Mouse (Mus musculus) midbrain, embryonic 14.5 days (tissue): Measurements from ENCODE around the gene Hnf1b. TPM values are rescaled to one million over a fixed set of nuclear protein-coding genes. Genes with fewer than 3 reads are reported as not detected.

ENCODE experiments used
- ATAC-seq: fragments of 200-750 bp; cut with Nextera tagmentation; 2 replicates; pipeline ENCODE4 v1.8.0; 2017; ENCODE audit warnings: moderate number of reproducible peaks, moderate library complexity; ENCODE audit not compliant: low FRiP score, low TSS enrichment
- DNase-seq: peaks from one replicate; pipeline ENCODE4 v3.0.0-alpha.2; 2015
- H3K27ac ChIP-seq: fragments of 300-500 bp; sonication (generic); replicated peaks from 2 replicates; pipeline ENCODE4 v1.5.1; 2014; ENCODE audit warnings: mild to moderate bottlenecking, low read depth, low read length, moderate library complexity
- H3K27me3 ChIP-seq: fragments of 300-500 bp; sonication (generic); 2 replicates; pipeline ENCODE4 v1.6.1; 2014; ENCODE audit warnings: low read length, control low read depth, mixed read lengths; ENCODE audit not compliant: control insufficient read depth, insufficient read depth
- H3K36me3 ChIP-seq: fragments of 300-500 bp; sonication (generic); 2 replicates; pipeline ENCODE4 v1.6.1; 2014; ENCODE audit warnings: low read length, control low read depth; ENCODE audit not compliant: control insufficient read depth, insufficient read depth
- H3K4me1 ChIP-seq: fragments of 300-500 bp; sonication (generic); 2 replicates; pipeline ENCODE4 v1.6.1; 2014; ENCODE audit warnings: mild to moderate bottlenecking, antibody characterized with exemption, low read length, control low read depth; ENCODE audit not compliant: control insufficient read depth, insufficient read depth
- H3K4me2 ChIP-seq: fragments of 300-500 bp; sonication (generic); 2 replicates; pipeline ENCODE4 v1.6.1; 2014; ENCODE audit warnings: mild to moderate bottlenecking, low read length, moderate library complexity
- H3K4me3 ChIP-seq: fragments of 300-500 bp; sonication (generic); replicated peaks from 2 replicates; pipeline ENCODE4 v1.5.1; 2014; ENCODE audit warnings: low read depth, low read length
- H3K9ac ChIP-seq: fragments of 300-500 bp; sonication (generic); replicated peaks from 2 replicates; pipeline ENCODE4 v1.6.1; 2014; ENCODE audit warnings: mild to moderate bottlenecking, low read length, moderate library complexity
- H3K9me3 ChIP-seq: fragments of 300-500 bp; sonication (generic); 2 replicates; pipeline ENCODE4 v1.6.1; 2016; ENCODE audit warnings: low read length, control low read depth, mixed read lengths; ENCODE audit not compliant: control insufficient read depth
- WGBS: fragments of 180-500 bp; shearing (Covaris S2); extraction: QIAGEN DNeasy Blood & Tissue Kit; methylation state at CpG from one replicate; pipeline ENCODE4 v1.1.7; 2014; 5-methylcytosine and 5-hydroxymethylcytosine counted together
- polyA plus RNA-seq: library from polyadenylated mRNA; unstranded; fragments of >200 nt; fragmentation: Nextera tagmentation; extraction: Ambion mirVana; gene quantifications from 2 replicates; pipeline ENCODE4 v1.2.1, GENCODE M21; 2014

Gene Hnf1b
- polyA plus RNA-seq, 1 experiment from 2014 or later: 0.12 TPM

DNA sequence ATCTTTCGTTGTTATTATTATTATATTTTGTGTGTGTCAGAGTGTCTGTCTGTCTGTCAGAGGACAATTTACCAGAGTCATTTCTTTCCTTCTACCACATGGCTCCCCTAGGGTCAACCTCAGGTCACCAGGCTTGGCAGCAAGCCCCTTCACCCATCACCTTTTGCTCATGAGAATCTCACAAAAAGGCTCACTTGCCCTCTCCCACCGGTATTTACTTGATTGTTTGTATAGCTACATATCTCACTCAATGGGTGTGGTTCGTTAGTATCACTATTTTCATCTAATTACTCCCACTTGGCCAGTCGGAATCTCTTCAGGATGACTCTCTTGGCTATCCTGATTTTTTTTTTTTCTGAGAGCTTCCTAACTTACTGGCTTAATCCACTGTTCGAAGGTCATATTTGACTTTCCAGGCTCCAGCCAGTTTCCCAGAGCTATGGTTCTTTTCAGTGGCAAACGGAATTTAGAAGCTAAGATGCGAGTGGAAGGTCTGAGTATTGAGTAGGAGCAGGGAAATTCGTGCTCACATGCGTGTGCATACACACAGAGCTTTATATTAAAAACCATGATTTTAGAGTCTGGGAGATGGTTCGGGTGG, 82.7 kb downstream of the Hnf1b start:
- Histone ChIP-seq H3K4me3 (no peak overlapping the region), H3K9me3 (no peaks in the 10 kb centered on the region), H3K36me3 (no peaks in the 10 kb centered on the region), H3K27ac (no peak overlapping the region), H3K4me1 (no peaks in the 10 kb centered on the region), H3K4me2 (no peak overlapping the region), H3K27me3 (no peaks in the 10 kb centered on the region), H3K9ac (no peak overlapping the region)
- WGBS: 83% methylated on average over 10 of the region's 10 CpGs
- DNase-seq (no peak), ATAC-seq (no peak)

DNA sequence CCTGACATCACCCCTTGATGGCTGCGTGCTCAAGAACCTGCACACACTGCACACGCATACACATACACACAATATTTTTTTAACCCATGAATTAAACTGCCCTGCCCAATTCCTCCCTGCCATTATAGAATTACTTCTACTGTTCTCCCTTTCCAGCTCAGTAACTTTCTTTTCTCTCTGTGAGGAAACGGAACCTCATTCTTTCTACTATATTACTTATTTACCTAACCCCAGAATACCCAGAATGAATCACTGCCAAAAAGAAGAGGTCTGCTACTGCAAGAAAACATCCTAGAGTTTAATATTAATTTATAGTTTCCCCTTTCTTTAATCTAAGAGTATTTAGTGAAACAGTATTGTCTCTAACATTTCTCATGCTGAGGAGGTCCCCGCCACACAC, 83.5 kb downstream of the Hnf1b start:
- WGBS: 89% methylated on average over 4 of the region's 4 CpGs
- Histone ChIP-seq H3K4me3 (no peak overlapping the region), H3K27ac (no peak overlapping the region), H3K27me3 (no peaks in the 10 kb centered on the region), H3K36me3 (no peaks in the 10 kb centered on the region), H3K9ac (no peak overlapping the region), H3K4me1 (no peaks in the 10 kb centered on the region), H3K4me2 (no peak overlapping the region), H3K9me3 (no peaks in the 10 kb centered on the region)
- DNase-seq: no peak
- no peak for ATAC-seq

DNA sequence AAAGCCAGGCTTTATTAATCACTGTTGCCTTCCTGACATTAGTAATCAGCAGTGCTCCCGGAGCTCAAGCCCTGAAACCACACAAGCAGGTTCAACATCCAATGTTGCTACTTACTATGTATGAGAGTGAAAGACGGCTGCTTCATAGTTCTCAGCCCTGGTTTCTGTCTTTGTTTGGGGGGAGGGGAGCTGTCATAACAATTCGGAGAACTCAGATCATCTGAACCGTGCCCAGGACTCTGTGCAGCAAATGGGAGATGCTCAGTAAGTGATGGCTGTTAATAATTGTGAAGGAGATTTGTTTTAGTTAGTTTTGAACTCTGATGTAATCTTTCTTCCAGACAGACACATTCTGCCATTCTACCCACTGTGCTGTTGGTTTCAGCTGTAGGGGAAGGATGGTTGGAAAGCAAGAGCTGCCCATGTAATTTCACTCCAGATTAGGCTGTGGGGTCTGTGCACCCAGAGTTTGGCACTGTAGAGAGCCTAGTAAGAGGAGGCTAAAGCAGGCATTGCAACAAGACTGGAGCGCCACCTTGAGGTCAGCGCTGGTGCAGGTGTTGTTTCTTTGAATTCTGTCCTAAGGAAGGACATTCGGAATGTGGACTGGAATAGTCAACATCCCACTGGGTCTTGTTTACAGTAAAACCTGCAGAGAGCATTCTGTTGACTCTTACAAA, 86.3 kb downstream of the Hnf1b start:
- Histone ChIP-seq H3K9me3 (no peaks in the 10 kb centered on the region), H3K9ac (no peak overlapping the region), H3K4me3 (no peak overlapping the region), H3K27me3 (no peaks in the 10 kb centered on the region; the same call in 1 of the 2 replicates), H3K4me2 (no peak overlapping the region), H3K36me3 (no peaks in the 10 kb centered on the region), H3K4me1 (no peaks in the 10 kb centered on the region), H3K27ac (no peak overlapping the region)
- ATAC-seq (no peak), DNase-seq (peak; percentile 90)
- 16% methylated on average over 7 of the region's 7 CpGs for WGBS

DNA sequence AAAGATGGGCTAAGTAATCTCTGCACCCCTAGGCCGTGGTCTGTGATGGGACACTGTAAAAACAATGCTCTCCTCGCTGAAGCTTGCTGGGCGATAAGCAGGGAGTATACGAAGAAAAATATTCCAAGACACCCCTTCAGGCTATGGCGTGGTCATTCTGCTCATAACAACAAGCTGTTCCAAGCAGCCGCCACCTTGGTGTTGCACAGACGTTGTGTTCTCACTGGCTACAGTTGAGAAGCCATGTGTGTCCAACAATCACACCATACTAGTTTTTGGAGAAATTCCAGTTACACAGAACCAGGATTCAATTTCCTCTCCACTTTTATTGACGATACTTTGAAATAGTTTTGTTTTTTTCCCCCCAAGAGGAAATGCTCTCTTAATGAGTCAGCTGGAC, 88.7 kb downstream of the Hnf1b start:
- Histone ChIP-seq H3K4me1 (peaks cover 5% of the 10 kb centered on the region), H3K9ac (no peak overlapping the region)
- 79% methylated on average over 8 of the region's 8 CpGs for WGBS

DNA sequence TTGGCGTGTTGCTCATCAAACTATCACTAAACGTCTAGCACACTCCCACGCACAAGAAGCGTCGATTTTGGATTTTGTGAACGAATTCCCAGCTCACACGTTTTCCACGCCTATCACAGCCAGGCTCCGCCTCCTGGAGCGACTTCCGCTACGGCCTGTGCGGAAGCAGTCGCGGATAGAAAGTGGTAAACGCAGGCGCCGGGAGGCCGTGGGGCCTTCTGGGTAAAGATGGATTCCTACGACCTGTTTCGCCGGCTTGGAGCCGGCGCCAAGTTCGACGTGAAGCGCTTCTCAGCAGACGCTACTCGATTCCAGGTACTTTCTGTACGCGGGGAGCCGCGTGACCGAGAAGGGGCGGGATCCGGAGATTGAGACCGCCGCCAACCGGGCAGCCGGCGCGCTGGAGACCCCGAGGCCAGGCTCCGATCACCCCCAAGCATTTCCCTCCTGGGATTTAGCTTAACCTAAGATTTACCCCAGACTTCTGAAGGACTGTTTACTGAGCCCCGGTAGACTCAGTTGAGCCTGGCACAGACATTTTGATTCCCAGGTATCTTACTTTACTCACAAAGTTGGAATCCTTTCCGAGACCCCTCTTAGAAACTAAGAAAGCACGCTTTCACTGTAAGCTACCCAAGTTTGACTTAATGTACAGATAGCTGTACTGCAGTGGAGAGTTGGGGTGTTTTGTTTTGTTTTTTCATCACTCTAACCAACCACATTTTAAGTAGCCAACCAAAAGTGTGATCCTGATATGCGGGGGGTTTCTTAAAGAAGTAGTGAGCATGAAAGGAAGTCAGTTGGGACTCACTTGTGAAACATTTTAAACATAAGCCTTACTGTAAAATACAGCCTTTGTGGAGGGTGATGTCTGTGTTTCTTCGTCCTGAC, 92.3 kb downstream of the Hnf1b start, which contains the start of gene Ddx52:
Gene Ddx52, plus strand, starts transcription at position 113 of the 891 bp plus-strand sequence.
- DNase-seq: peak; percentile 96

More for the DNA sequence above, 88.7 kb downstream of the Hnf1b start:
- no peaks in the 10 kb centered on the region for H3K9me3 ChIP-seq
- H3K27ac ChIP-seq: no peak overlapping the region
- H3K4me3 ChIP-seq: no peak overlapping the region
- no peak overlapping the region for H3K4me2 ChIP-seq
- DNase-seq (no peak), ATAC-seq (no peak)
- H3K36me3 ChIP-seq: 0 out of 2 replicates have a peak, but pooled peaks cover 3% of the 10 kb centered on the region
- no peaks in the 10 kb centered on the region; the same call in 1 of the 2 replicates for H3K27me3 ChIP-seq

More for the DNA sequence above, 92.3 kb downstream of the Hnf1b start, which contains the start of gene Ddx52:
- 1% methylated on average over 49 of the region's 49 CpGs for WGBS
- H3K36me3 ChIP-seq: peaks cover 36% of the 10 kb centered on the region
- peak within 1 kb of the TSS; percentile 81 for H3K4me2 ChIP-seq
- H3K4me3 ChIP-seq: peak within 1 kb of the TSS; percentile 70
- peaks cover 5% of the 10 kb centered on the region for H3K4me1 ChIP-seq
- no peaks in the 10 kb centered on the region for H3K9me3 ChIP-seq
- peak within 1 kb of the TSS; percentile 67 for H3K27ac ChIP-seq
- no peaks in the 10 kb centered on the region; the same call in 1 of the 2 replicates for H3K27me3 ChIP-seq
- peak; percentile 78; the same call in 1 of the 2 replicates for ATAC-seq
- H3K9ac ChIP-seq: peak within 1 kb of the TSS; percentile 67

Other genes with a start within 250 kb of the Hnf1b start
- not detected in 2 replicates for gene Rpl9-ps1, start 204.4 kb upstream of the Hnf1b start, polyA plus RNA-seq
- 1.00 and 2.4 TPM in 2 replicates for gene Ccl3, start 200.7 kb upstream of the Hnf1b start, polyA plus RNA-seq
- 3.5 TPM in 1 of 2 replicates, not detected in the other for gene Ccl4, start 187.5 kb upstream of the Hnf1b start, polyA plus RNA-seq
- 1.5 TPM in 1 of 2 replicates, not detected in the other for gene Wfdc17, start 146.1 kb upstream of the Hnf1b start, polyA plus RNA-seq
- gene Wfdc18, start 141.0 kb upstream of the Hnf1b start, polyA plus RNA-seq: not detected in 2 replicates
- gene Wfdc21, start 103.1 kb upstream of the Hnf1b start, polyA plus RNA-seq: not detected in 2 replicates
- gene Heatr6, start 96.4 kb upstream of the Hnf1b start, polyA plus RNA-seq: 36.6 and 37.2 TPM in 2 replicates
- gene Ddx52, start 92.0 kb downstream of the Hnf1b start, polyA plus RNA-seq: 22.5 and 28.8 TPM in 2 replicates
- gene Synrg, start 114.4 kb downstream of the Hnf1b start, polyA plus RNA-seq: 25.8 and 34.2 TPM in 2 replicates
- gene Dusp14, start 219.2 kb downstream of the Hnf1b start, polyA plus RNA-seq: 8.4 and 9.0 TPM in 2 replicates